Mouse (Mus musculus) hindbrain, embryonic 11.5 days (tissue): ENCODE data around the gene Ptprm. TPM values are rescaled to one million over a fixed set of nuclear protein-coding genes. Genes with fewer than 3 reads are reported as not detected.

ENCODE experiments used
- ATAC-seq: fragments of 200-750 bp; cut with Nextera tagmentation; 2 replicates; pipeline ENCODE4 v1.8.0; 2017; ENCODE audit warnings: mild to moderate bottlenecking, moderate TSS enrichment, moderate library complexity; ENCODE audit not compliant: low FRiP score
- DNase-seq: peaks from one replicate; pipeline ENCODE4 v3.0.0-alpha.2; 2015; ENCODE audit warnings: low spot score
- H3K27ac ChIP-seq: fragments of 300-500 bp; sonication (generic); 2 replicates; pipeline ENCODE4 v1.5.1; 2014; ENCODE audit warnings: mild to moderate bottlenecking, low read depth, low read length
- H3K27me3 ChIP-seq: fragments of 300-500 bp; sonication (generic); 2 replicates; pipeline ENCODE4 v1.6.1; 2014; ENCODE audit warnings: mild to moderate bottlenecking, low read length, moderate library complexity, mixed read lengths; ENCODE audit not compliant: control insufficient read depth, insufficient read depth
- H3K36me3 ChIP-seq: fragments of 300-500 bp; sonication (generic); 2 replicates; pipeline ENCODE4 v1.6.1; 2014; ENCODE audit warnings: mild to moderate bottlenecking, low read length, moderate library complexity, mixed read lengths; ENCODE audit not compliant: control insufficient read depth, insufficient read depth
- H3K4me1 ChIP-seq: fragments of 300-500 bp; sonication (generic); replicated peaks from 2 replicates; pipeline ENCODE4 v1.6.1; 2014; ENCODE audit warnings: low read length, mixed read lengths; ENCODE audit not compliant: control insufficient read depth, insufficient read depth
- H3K4me2 ChIP-seq: fragments of 300-500 bp; sonication (generic); replicated peaks from 2 replicates; pipeline ENCODE4 v1.6.1; 2014; ENCODE audit warnings: mild to moderate bottlenecking, low read depth, low read length
- H3K4me3 ChIP-seq: fragments of 300-500 bp; sonication (generic); 2 replicates; pipeline ENCODE4 v1.5.1; 2014; ENCODE audit warnings: low read depth, low read length
- H3K9ac ChIP-seq: fragments of 300-500 bp; sonication (generic); 2 replicates; pipeline ENCODE4 v1.6.1; 2014; ENCODE audit warnings: low read depth, low read length
- H3K9me3 ChIP-seq: fragments of 300-500 bp; sonication (generic); 2 replicates; pipeline ENCODE4 v1.6.1; 2016; ENCODE audit warnings: low read length; ENCODE audit not compliant: control insufficient read depth
- WGBS: fragments of 180-500 bp; shearing (Covaris S2); extraction: QIAGEN DNeasy Blood & Tissue Kit; methylation state at CpG from one replicate; pipeline ENCODE4 v1.1.7; 2014; 5-methylcytosine and 5-hydroxymethylcytosine counted together
- polyA plus RNA-seq: library from polyadenylated mRNA; unstranded; fragments of >200 nt; fragmentation: Nextera tagmentation; extraction: Ambion mirVana; gene quantifications from 2 replicates; pipeline ENCODE4 v1.2.1, GENCODE M21; 2014

Ptprm gene
- polyA plus RNA-seq, 1 experiment from 2014 or later, result 11.2 TPM

GRCm38 (mm10) chr17:66750481-66751206 lies 603.6 kb downstream of the Ptprm start:
- Histone ChIP-seq H3K9ac (no peak overlapping the region), H3K27me3 (no peaks in the 10 kb centered on the region), H3K4me3 (no peak overlapping the region), H3K9me3 (no peaks in the 10 kb centered on the region), H3K4me2 (no peak overlapping the region), H3K4me1 (no peaks in the 10 kb centered on the region), H3K27ac (no peak overlapping the region), H3K36me3 (no peaks in the 10 kb centered on the region)
- ATAC-seq (no peak), DNase-seq (no peak)
- WGBS, result 84% methylated on average over 4 of the region's 4 CpGs

- Histone ChIP-seq H3K4me2 (no peak overlapping the region), H3K4me1 (no peaks in the 10 kb centered on the region), H3K36me3 (no peaks in the 10 kb centered on the region), H3K9me3 (no peaks in the 10 kb centered on the region), H3K4me3 (no peak overlapping the region), H3K27me3 (no peaks in the 10 kb centered on the region), H3K9ac (no peak overlapping the region), H3K27ac (no peak overlapping the region)
- ATAC-seq, result no peak
- WGBS, result 89% methylated on average over 7 of the region's 7 CpGs
- no peak for DNase-seq
Measured at GRCm38 (mm10) chr17:66749976-66750375, 604.3 kb downstream of the Ptprm start.

GRCm38 (mm10) chr17:66746506-66746905 lies 607.8 kb downstream of the Ptprm start:
- Histone ChIP-seq H3K4me3 (no peak overlapping the region), H3K27ac (no peak overlapping the region), H3K9ac (no peak overlapping the region), H3K4me2 (no peak overlapping the region), H3K36me3 (no peaks in the 10 kb centered on the region), H3K4me1 (no peaks in the 10 kb centered on the region), H3K27me3 (no peaks in the 10 kb centered on the region), H3K9me3 (no peaks in the 10 kb centered on the region)
- WGBS, result 87% methylated on average over 8 of the region's 8 CpGs
- no peak for DNase-seq
- ATAC-seq, result no peak

- Histone ChIP-seq H3K9ac (no peak overlapping the region), H3K36me3 (no peaks in the 10 kb centered on the region), H3K4me3 (no peak overlapping the region), H3K4me1 (no peaks in the 10 kb centered on the region), H3K27me3 (no peaks in the 10 kb centered on the region), H3K9me3 (no peaks in the 10 kb centered on the region), H3K27ac (no peak overlapping the region), H3K4me2 (no peak overlapping the region)
- DNase-seq (no peak), ATAC-seq (no peak)
- 81% methylated on average over 7 of the region's 7 CpGs for WGBS
Measured at GRCm38 (mm10) chr17:66743321-66743720, 610.9 kb downstream of the Ptprm start.

GRCm38 (mm10) chr17:66738779-66739345 lies 615.4 kb downstream of the Ptprm start:
- DNase-seq, result no peak
- H3K27ac ChIP-seq, result no peak overlapping the region
- no peak overlapping the region for H3K9ac ChIP-seq
- WGBS, result 68% methylated on average over 8 of the region's 8 CpGs
- no peaks in the 10 kb centered on the region for H3K27me3 ChIP-seq
- H3K36me3 ChIP-seq, result no peaks in the 10 kb centered on the region
- no peaks in the 10 kb centered on the region for H3K9me3 ChIP-seq
- H3K4me2 ChIP-seq, result no peak overlapping the region
- no peaks in the 10 kb centered on the region for H3K4me1 ChIP-seq
- H3K4me3 ChIP-seq, result no peak overlapping the region
- no peak for ATAC-seq

- WGBS, result 85% methylated on average over 6 of the region's 6 CpGs
- H3K4me2 ChIP-seq, result no peak overlapping the region
- H3K4me3 ChIP-seq, result no peak overlapping the region
- H3K27ac ChIP-seq, result no peak overlapping the region
- H3K9me3 ChIP-seq, result no peaks in the 10 kb centered on the region
- H3K9ac ChIP-seq, result no peak overlapping the region
- ATAC-seq, result no peak
- DNase-seq, result no peak
- no peaks in the 10 kb centered on the region for H3K36me3 ChIP-seq
- no peaks in the 10 kb centered on the region for H3K4me1 ChIP-seq
- no peaks in the 10 kb centered on the region for H3K27me3 ChIP-seq
Measured at GRCm38 (mm10) chr17:66738331-66738730, 615.9 kb downstream of the Ptprm start.

- Histone ChIP-seq H3K9ac (no peak overlapping the region), H3K27ac (no peak overlapping the region), H3K36me3 (no peaks in the 10 kb centered on the region), H3K27me3 (no peaks in the 10 kb centered on the region), H3K9me3 (no peaks in the 10 kb centered on the region), H3K4me3 (no peak overlapping the region), H3K4me2 (no peak overlapping the region), H3K4me1 (no peaks in the 10 kb centered on the region)
- ATAC-seq (no peak), DNase-seq (no peak)
- WGBS, result 72% methylated on average over 6 of the region's 6 CpGs
Measured at GRCm38 (mm10) chr17:66736450-66736849, 617.8 kb downstream of the Ptprm start.

- WGBS, result 80% methylated on average over 12 of the region's 12 CpGs
- ATAC-seq, result no peak
Measured at GRCm38 (mm10) chr17:66733541-66733940, 620.7 kb downstream of the Ptprm start.

GRCm38 (mm10) chr17:66729979-66730378 lies 624.3 kb downstream of the Ptprm start:
- 64% methylated on average over 6 of the region's 6 CpGs for WGBS
- no peak for ATAC-seq

More at GRCm38 (mm10) chr17:66733541-66733940, 620.7 kb downstream of the Ptprm start:
- Histone ChIP-seq H3K4me1 (no peaks in the 10 kb centered on the region), H3K9me3 (no peaks in the 10 kb centered on the region), H3K4me3 (no peak overlapping the region), H3K4me2 (no peak overlapping the region), H3K36me3 (no peaks in the 10 kb centered on the region), H3K9ac (no peak overlapping the region), H3K27ac (no peak overlapping the region), H3K27me3 (no peaks in the 10 kb centered on the region)
- DNase-seq, result no peak

More at GRCm38 (mm10) chr17:66729979-66730378, 624.3 kb downstream of the Ptprm start:
- H3K9me3 ChIP-seq, result no peaks in the 10 kb centered on the region
- no peaks in the 10 kb centered on the region for H3K36me3 ChIP-seq
- no peaks in the 10 kb centered on the region for H3K27me3 ChIP-seq
- DNase-seq, result no peak
- H3K4me3 ChIP-seq, result no peak overlapping the region
- no peak overlapping the region for H3K27ac ChIP-seq
- H3K9ac ChIP-seq, result no peak overlapping the region
- H3K4me1 ChIP-seq, result no peaks in the 10 kb centered on the region
- no peak overlapping the region for H3K4me2 ChIP-seq
